Mouse (Mus musculus) embryonic facial prominence, embryonic 11.5 days (tissue): ENCODE measurements at regions not wholly inside any gene's neighbourhood (a gene's known extent, or its start where the extent isn't known, plus 50 kb on each side); places are given as distances from the start of the nearest gene placed in this dataset.

ENCODE experiments used
- ATAC-seq: fragments of 200-750 bp; cut with Nextera tagmentation; replicated peaks from 2 replicates; pipeline ENCODE4 v1.8.0; 2017; ENCODE audit warnings: low read depth; ENCODE audit not compliant: insufficient number of reproducible peaks, low FRiP score, low TSS enrichment
- DNase-seq: peaks from one replicate; pipeline ENCODE4 v3.0.0-alpha.2; 2015; ENCODE audit warnings: low spot score
- H3K27ac ChIP-seq: fragments of 300-500 bp; sonication (generic); replicated peaks from 2 replicates; pipeline ENCODE4 v1.5.1; 2014; ENCODE audit warnings: mild to moderate bottlenecking, low read depth, low read length, control low read depth
- H3K27me3 ChIP-seq: fragments of 300-500 bp; sonication (generic); 2 replicates; pipeline ENCODE4 v1.6.1; 2014; ENCODE audit warnings: mild to moderate bottlenecking, low read length, moderate library complexity, mixed read lengths; ENCODE audit not compliant: control insufficient read depth, insufficient read depth
- H3K36me3 ChIP-seq: fragments of 300-500 bp; sonication (generic); replicated peaks from 2 replicates; pipeline ENCODE4 v1.6.1; 2014; ENCODE audit warnings: low read depth, mild to moderate bottlenecking, low read length, moderate library complexity, mixed read lengths; ENCODE audit not compliant: control insufficient read depth, insufficient read depth
- H3K4me1 ChIP-seq: fragments of 300-500 bp; sonication (generic); 2 replicates; pipeline ENCODE4 v1.6.1; 2014; ENCODE audit warnings: low read length, mixed read lengths; ENCODE audit not compliant: control insufficient read depth, insufficient read depth
- H3K4me2 ChIP-seq: fragments of 300-500 bp; sonication (generic); 2 replicates; pipeline ENCODE4 v1.6.1; 2014; ENCODE audit warnings: low read depth, mild to moderate bottlenecking, control low read depth, low read length, moderate library complexity
- H3K4me3 ChIP-seq: fragments of 300-500 bp; sonication (generic); 2 replicates; pipeline ENCODE4 v1.5.1; 2014; ENCODE audit warnings: low read depth, low read length, control low read depth
- H3K9ac ChIP-seq: fragments of 300-500 bp; sonication (generic); replicated peaks from 2 replicates; pipeline ENCODE4 v1.6.1; 2014; ENCODE audit warnings: mild to moderate bottlenecking, control low read depth, low read length
- H3K9me3 ChIP-seq: fragments of 300-500 bp; sonication (generic); replicated peaks from 2 replicates; pipeline ENCODE4 v1.6.1; 2016; ENCODE audit warnings: mild to moderate bottlenecking, low read length, inconsistent platforms, mixed read lengths; ENCODE audit not compliant: control insufficient read depth
- WGBS: fragments of 180-500 bp; shearing (Covaris S2); extraction: QIAGEN DNeasy Blood & Tissue Kit; methylation state at CpG from one replicate; pipeline ENCODE4 v1.1.7; 2014; 5-methylcytosine and 5-hydroxymethylcytosine counted together

- H3K4me1 ChIP-seq: no peaks in the 10 kb centered on the region
- ATAC-seq: no peak
- no peak overlapping the region for H3K4me3 ChIP-seq
- H3K9ac ChIP-seq: no peak overlapping the region
- WGBS: 70% methylated on average over 1 of the region's 1 CpGs
- no peak overlapping the region for H3K4me2 ChIP-seq
- H3K9me3 ChIP-seq: no peaks in the 10 kb centered on the region
- H3K27me3 ChIP-seq: no peaks in the 10 kb centered on the region
- no peak for DNase-seq
- no peaks in the 10 kb centered on the region for H3K36me3 ChIP-seq
- H3K27ac ChIP-seq: no peak overlapping the region
Measured at GRCm38 (mm10) chr14:8727364-8727763, 61.3 kb upstream of the 4930452B06Rik start.
